In the genomic region with DNA sequence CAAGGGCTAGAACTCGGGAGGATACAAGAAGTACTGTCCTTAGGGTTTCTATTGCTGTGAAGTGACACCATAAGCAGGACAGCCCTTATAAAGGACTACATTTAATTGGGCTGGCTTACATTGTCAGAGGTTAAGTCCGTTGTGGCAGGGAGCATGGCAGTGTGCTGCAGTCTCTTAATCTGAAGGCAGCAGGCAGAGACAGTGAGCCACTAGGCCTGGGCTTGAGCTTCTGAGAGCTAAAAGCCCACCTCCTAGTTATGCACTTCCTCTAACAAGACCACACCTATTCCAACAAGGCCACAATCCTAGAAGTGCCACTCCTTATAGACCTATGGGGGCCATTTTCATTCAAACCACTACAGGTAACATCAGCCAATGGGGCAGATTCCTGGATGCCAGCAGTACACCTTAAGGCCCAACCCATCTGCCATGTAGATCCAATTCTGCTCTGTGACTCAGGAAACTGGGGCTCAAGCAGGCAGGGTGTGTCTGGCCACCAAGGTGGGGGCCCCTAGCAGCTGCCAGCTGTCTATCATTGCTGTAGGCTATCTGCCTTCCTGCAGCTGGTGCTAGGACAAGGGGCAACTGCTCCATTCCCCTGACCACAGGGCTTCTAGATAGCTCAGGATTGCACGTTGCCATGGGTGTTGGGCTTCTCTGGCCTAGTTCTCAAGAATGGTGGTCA, we compare ENCODE assay signal across 18 mouse cellular contexts. TPM values are rescaled to one million over a fixed set of nuclear protein-coding genes. Genes with fewer than 3 reads are reported as not detected.
A peak's percentile ranks its signal among the peaks of the same experiment; 100 is the strongest.
DNase-seq lines count a peak whose midpoint lies in the region; ATAC-seq and TF ChIP-seq lines count a peak whose summit lies in the region.
"Had no signal": no experiment of that assay in that cellular context is flagged by ENCODE, and none has a peak within 500 bp of the region (broad histone marks: within the 10 kb centered on the region; RNA-seq: fewer than 3 reads in every experiment).

No protein-coding gene starts in this region.

- no peak overlapping the region for H3K4me3 ChIP-seq in kidney, embryonic 15.5 days (replicated peaks)
- no peak overlapping the region for H3K4me3 ChIP-seq in kidney, adult 2 months (ENCODE audit: insufficient read depth, low read depth, low read length)
- peak overlapping the region; percentile 65 for H3K4me3 ChIP-seq in erythroblast, embryonic 14.5 days (replicated peaks)
- H3K4me3 ChIP-seq in liver, embryonic 15.5 days (replicated peaks), result peak overlapping the region; percentile 44
- H3K4me3 ChIP-seq in stomach, postnatal 0 days (ENCODE audit: low read depth, low read length), result no peak overlapping the region
- no peak overlapping the region for H3K4me3 ChIP-seq in midbrain, postnatal 0 days (ENCODE audit: low read depth, low read length)
- H3K4me3 ChIP-seq: forebrain, embryonic 10.5 days; gastrocnemius, adult 2 months; heart, embryonic 13.5 days; hindbrain, embryonic 13.5 days; midbrain, embryonic 12.5 days; neural tube, embryonic 12.5 days had no signal

- H3K4me2 ChIP-seq in kidney, embryonic 15.5 days, result no peak overlapping the region
- H3K4me2 ChIP-seq in liver, embryonic 15.5 days, result peak overlapping the region; percentile 42
- no peak overlapping the region for H3K4me2 ChIP-seq in stomach, postnatal 0 days (replicated peaks; ENCODE audit: low read depth)
- no peak overlapping the region for H3K4me2 ChIP-seq in midbrain, postnatal 0 days (ENCODE audit: low read depth, low read length, poor library complexity, severe bottlenecking)
- H3K4me2 ChIP-seq: heart, embryonic 13.5 days; hindbrain, embryonic 13.5 days; midbrain, embryonic 12.5 days; neural tube, embryonic 12.5 days had no signal

- H3K36me3 ChIP-seq in kidney, embryonic 15.5 days, result peaks cover 38% of the 10 kb centered on the region
- H3K36me3 ChIP-seq in kidney, adult 2 months (ENCODE audit: control insufficient read depth, insufficient read depth, low read length), result peaks cover 3% of the 10 kb centered on the region
- peaks cover 60% of the 10 kb centered on the region for H3K36me3 ChIP-seq in erythroblast, embryonic 14.5 days (ENCODE audit: control insufficient read depth)
- peaks cover 26% of the 10 kb centered on the region for H3K36me3 ChIP-seq in liver, embryonic 15.5 days (replicated peaks)
- peaks cover 6% of the 10 kb centered on the region; the same call in 1 of the 2 replicates for H3K36me3 ChIP-seq in stomach, postnatal 0 days (ENCODE audit: control insufficient read depth, insufficient read depth, low read length)
- H3K36me3 ChIP-seq in midbrain, postnatal 0 days (ENCODE audit: insufficient read depth, low read length), result no peaks in the 10 kb centered on the region

- H3K27me3 ChIP-seq in kidney, embryonic 15.5 days, result no peaks in the 10 kb centered on the region
- H3K27me3 ChIP-seq in kidney, adult 2 months (replicated peaks; ENCODE audit: control insufficient read depth, insufficient read depth, low read length), result no peaks in the 10 kb centered on the region
- no peaks in the 10 kb centered on the region for H3K27me3 ChIP-seq in erythroblast, embryonic 14.5 days (ENCODE audit: control insufficient read depth)
- H3K27me3 ChIP-seq in liver, embryonic 15.5 days, result no peaks in the 10 kb centered on the region
- H3K27me3 ChIP-seq in stomach, postnatal 0 days (ENCODE audit: control insufficient read depth, insufficient read depth, low read length), result no peaks in the 10 kb centered on the region
- no peaks in the 10 kb centered on the region for H3K27me3 ChIP-seq in midbrain, postnatal 0 days (ENCODE audit: insufficient read depth, low read length)
- H3K27me3 ChIP-seq: heart, embryonic 13.5 days; hindbrain, embryonic 13.5 days; midbrain, embryonic 12.5 days; neural tube, embryonic 12.5 days had no signal

- no peak overlapping the region for H3K9ac ChIP-seq in kidney, embryonic 15.5 days
- peak overlapping the region; percentile 20; the same call in 1 of the 2 replicates for H3K9ac ChIP-seq in liver, embryonic 15.5 days
- H3K9ac ChIP-seq in stomach, postnatal 0 days (ENCODE audit: low read length), result no peak overlapping the region
- H3K9ac ChIP-seq in midbrain, postnatal 0 days (replicated peaks; ENCODE audit: low read length, poor library complexity, severe bottlenecking), result no peak overlapping the region
- H3K9ac ChIP-seq: heart, embryonic 13.5 days; hindbrain, embryonic 13.5 days; midbrain, embryonic 12.5 days; neural tube, embryonic 12.5 days had no signal

- no peak overlapping the region for H3K27ac ChIP-seq in kidney, embryonic 15.5 days
- no peak overlapping the region for H3K27ac ChIP-seq in kidney, adult 2 months (ENCODE audit: insufficient read depth, low read depth, low read length)
- H3K27ac ChIP-seq in liver, embryonic 15.5 days (replicated peaks), result peak overlapping the region; percentile 89
- H3K27ac ChIP-seq in stomach, postnatal 0 days (replicated peaks), result no peak overlapping the region
- H3K27ac ChIP-seq in midbrain, postnatal 0 days (ENCODE audit: low read depth, low read length), result no peak overlapping the region
- H3K27ac ChIP-seq: forebrain, embryonic 10.5 days; gastrocnemius, adult 2 months; heart, embryonic 13.5 days; hindbrain, embryonic 13.5 days; midbrain, embryonic 12.5 days; neural tube, embryonic 12.5 days had no signal

- no peak for TF ChIP-seq EP300 in stomach, postnatal 0 days (optimal IDR thresholded peaks at IDR 0.05)

- ATAC-seq in kidney, embryonic 15.5 days (replicated peaks; ENCODE audit: low FRiP score), result peak; percentile 62; the same call in 1 of the 2 replicates
- peak; percentile 98 for ATAC-seq in liver, embryonic 15.5 days (ENCODE audit: insufficient read depth)
- peak; percentile 62; the same call in 1 of the 2 replicates for ATAC-seq in stomach, postnatal 0 days (ENCODE audit: low FRiP score, low TSS enrichment)
- no peak for ATAC-seq in midbrain, postnatal 0 days (ENCODE audit: low FRiP score)

- no peak for TF ChIP-seq POLR2A in kidney, adult 2 months (IDR thresholded peaks at IDR 0.05; ENCODE audit: low read depth, low read length)

- peaks cover 16% of the 10 kb centered on the region; the same call in 1 of the 2 replicates for H3K4me1 ChIP-seq in kidney, embryonic 15.5 days
- no peaks in the 10 kb centered on the region for H3K4me1 ChIP-seq in kidney, adult 2 months (ENCODE audit: control insufficient read depth, insufficient read depth, low read length)
- peaks cover 59% of the 10 kb centered on the region for H3K4me1 ChIP-seq in erythroblast, embryonic 14.5 days (ENCODE audit: control insufficient read depth)
- H3K4me1 ChIP-seq in liver, embryonic 15.5 days (replicated peaks), result peaks cover 30% of the 10 kb centered on the region
- H3K4me1 ChIP-seq in stomach, postnatal 0 days (replicated peaks; ENCODE audit: control insufficient read depth, insufficient read depth), result no peaks in the 10 kb centered on the region
- H3K4me1 ChIP-seq in midbrain, postnatal 0 days (ENCODE audit: insufficient read depth, low read length), result no peaks in the 10 kb centered on the region

- TF ChIP-seq CTCF in kidney, adult 2 months (conservative IDR thresholded peaks at IDR 0.05; ENCODE audit: insufficient read depth, insufficient read length, low read depth, low read length), result no peak
- no peak for TF ChIP-seq CTCF in stomach, postnatal 0 days (IDR thresholded peaks at IDR 0.05; ENCODE audit: low read depth)
- TF ChIP-seq CTCF in midbrain, postnatal 0 days (IDR thresholded peaks at IDR 0.05), result no peak

- H3K9me3 ChIP-seq in kidney, embryonic 15.5 days (replicated peaks), result no peaks in the 10 kb centered on the region
- peaks cover 8% of the 10 kb centered on the region for H3K9me3 ChIP-seq in erythroblast, embryonic 14.5 days (ENCODE audit: control insufficient read depth, low read length)
- no peaks in the 10 kb centered on the region for H3K9me3 ChIP-seq in liver, embryonic 15.5 days (replicated peaks)
- H3K9me3 ChIP-seq in stomach, postnatal 0 days (ENCODE audit: control insufficient read depth, low read length), result no peaks in the 10 kb centered on the region
- H3K9me3 ChIP-seq in midbrain, postnatal 0 days (ENCODE audit: low read length), result no peaks in the 10 kb centered on the region
- H3K9me3 ChIP-seq: heart, embryonic 13.5 days; hindbrain, embryonic 13.5 days; midbrain, embryonic 12.5 days had no signal

- WGBS in kidney, embryonic 15.5 days, result 86% methylated on average over 3 of the region's 3 CpGs
- 95% methylated on average over 3 of the region's 3 CpGs for WGBS in kidney, adult 2 months
- 37% methylated on average over 3 of the region's 3 CpGs for WGBS in liver, embryonic 15.5 days (ENCODE audit: insufficient replicate concordance)
- 91% methylated on average over 3 of the region's 3 CpGs for WGBS in stomach, postnatal 0 days
- WGBS in midbrain, postnatal 0 days, result 87% methylated on average over 3 of the region's 3 CpGs

- no peak for DNase-seq in kidney, adult 2 months
- no peak for DNase-seq in stomach, postnatal 0 days (ENCODE audit: low spot score)
- DNase-seq in adrenal gland, adult 8-10 months, result no peak
- DNase-seq in midbrain, postnatal 0 days (ENCODE audit: low spot score), result no peak
- no peak for DNase-seq in right cerebral cortex, adult 18-20 months
- DNase-seq: adrenal gland, postnatal 14 days; B cell, adult 2 months; cerebellum, adult 11 months; gastrocnemius, adult 2 months; kidney, postnatal 14 days had no signal

RNA-seq across cellular contexts. Expression of a gene that starts 56.7 kb away (rescaled TPM):
- polyA plus RNA-seq in kidney, embryonic 15.5 days (2015; fragmentation: Nextera tagmentation; extraction: Ambion mirVana), result 115 and 117 TPM in 2 replicates
- polyA plus RNA-seq in kidney, adult 2 months (2012; rRNA removed), result 299 and 326 TPM in 2 replicates
- 4.7 and 5.5 TPM in 2 replicates for polyA plus RNA-seq in erythroblast, embryonic 14.5 days (2012)
- 59.3 and 64.1 TPM in 2 replicates for polyA plus RNA-seq in liver, embryonic 15.5 days (2015; fragmentation: Nextera tagmentation; extraction: Ambion mirVana)
- polyA plus RNA-seq in stomach, postnatal 0 days (2015; fragmentation: Nextera tagmentation; extraction: Ambion mirVana), result 48.7 and 48.8 TPM in 2 replicates
- total RNA-seq in adrenal gland, adult 8-10 months (2022), result 100 to 1,000 TPM in 2 of 4 experiments, 10 to 100 TPM in 2; 76.5 to 139 (median 99.3) TPM
- 57.4 and 60.8 TPM in 2 replicates for total RNA-seq in midbrain, postnatal 0 days (2014; rRNA removed)
- polyA plus RNA-seq in midbrain, postnatal 0 days (2015; fragmentation: Nextera tagmentation; extraction: Ambion mirVana), result 69.8 and 70.1 TPM in 2 replicates

Comparison
In these comparisons a context has a peak if more than half of its experiments do, and no peak if none do; other contexts are left out.
1. H3K4me3 ChIP-seq: peak in erythroblast, embryonic 14.5 days (single experiment) and liver, embryonic 15.5 days (single experiment); none in kidney, embryonic 15.5 days (single experiment), kidney, adult 2 months (single experiment), stomach, postnatal 0 days (single experiment) and midbrain, postnatal 0 days (single experiment).